Mouse (Mus musculus) heart, postnatal 0 days (tissue): Measurements from ENCODE around the gene Cxcl1.

Experiments used
- CTCF ChIP-seq: IDR thresholded peaks from 2 replicates; pipeline ENCODE4 v1.5.1; 2016; ENCODE audit warnings: antibody characterized with exemption, control low read depth, low read depth
- EP300 ChIP-seq: IDR thresholded peaks from 2 replicates; pipeline ENCODE4 v1.6.1; 2016; ENCODE audit warnings: antibody characterized with exemption, low read depth

DNA sequence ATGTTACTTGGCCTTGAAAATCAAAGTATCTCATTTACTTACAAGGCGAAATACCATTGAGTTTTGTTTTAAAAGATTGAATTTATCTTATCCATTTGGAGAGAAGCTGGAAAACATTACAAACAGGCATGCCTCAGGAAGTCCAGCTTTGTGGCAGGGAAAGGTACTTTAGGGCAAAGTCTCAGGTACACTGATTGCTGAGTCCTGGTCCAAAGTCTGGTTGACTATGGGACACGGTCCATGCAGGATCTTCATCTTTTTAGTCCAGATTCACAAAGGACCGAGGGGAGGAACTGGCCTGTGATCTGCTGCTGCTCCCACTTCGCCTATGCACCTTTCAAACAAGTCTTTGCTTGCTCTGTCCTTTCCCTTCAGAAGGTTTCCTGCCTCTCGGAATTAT, 8.3 kb downstream of the Cxcl1 start:
- no peak for TF ChIP-seq CTCF
- no peak for TF ChIP-seq EP300
